Mouse (Mus musculus): ENCODE measurements at regions not wholly inside any gene's neighbourhood (a gene's known extent, or its start where the extent isn't known, plus 50 kb on each side); places are given as distances from the start of the nearest gene placed in this dataset.

- H3K9me3 ChIP-seq (replicated peaks; ENCODE audit: low read length) = no peaks in the 10 kb centered on the region
- DNase-seq (ENCODE audit: low spot score) (no peak), ATAC-seq (replicated peaks; ENCODE audit: low FRiP score, low read depth) (no peak)
- no peak overlapping the region for H3K4me3 ChIP-seq (replicated peaks; ENCODE audit: low read depth, low read length)
- H3K36me3 ChIP-seq (ENCODE audit: insufficient read depth, low read length) = no peaks in the 10 kb centered on the region
- TF ChIP-seq CTCF (IDR thresholded peaks at IDR 0.05; ENCODE audit: low read depth) = no peak
- H3K9ac ChIP-seq (ENCODE audit: low read depth, low read length) = no peak overlapping the region
- H3K27me3 ChIP-seq (ENCODE audit: insufficient read depth, low read length) = no peaks in the 10 kb centered on the region
- no peak overlapping the region for H3K4me2 ChIP-seq (ENCODE audit: low read length)
- WGBS = 94% methylated on average over 5 of the region's 5 CpGs
- no peaks in the 10 kb centered on the region for H3K4me1 ChIP-seq (replicated peaks; ENCODE audit: insufficient read depth, low read length)
- H3K27ac ChIP-seq = no peak overlapping the region
These were observed 1308.0 kb upstream of the A1bg start for GRCm38 (mm10) chr15:62230773-62231172.

DNA sequence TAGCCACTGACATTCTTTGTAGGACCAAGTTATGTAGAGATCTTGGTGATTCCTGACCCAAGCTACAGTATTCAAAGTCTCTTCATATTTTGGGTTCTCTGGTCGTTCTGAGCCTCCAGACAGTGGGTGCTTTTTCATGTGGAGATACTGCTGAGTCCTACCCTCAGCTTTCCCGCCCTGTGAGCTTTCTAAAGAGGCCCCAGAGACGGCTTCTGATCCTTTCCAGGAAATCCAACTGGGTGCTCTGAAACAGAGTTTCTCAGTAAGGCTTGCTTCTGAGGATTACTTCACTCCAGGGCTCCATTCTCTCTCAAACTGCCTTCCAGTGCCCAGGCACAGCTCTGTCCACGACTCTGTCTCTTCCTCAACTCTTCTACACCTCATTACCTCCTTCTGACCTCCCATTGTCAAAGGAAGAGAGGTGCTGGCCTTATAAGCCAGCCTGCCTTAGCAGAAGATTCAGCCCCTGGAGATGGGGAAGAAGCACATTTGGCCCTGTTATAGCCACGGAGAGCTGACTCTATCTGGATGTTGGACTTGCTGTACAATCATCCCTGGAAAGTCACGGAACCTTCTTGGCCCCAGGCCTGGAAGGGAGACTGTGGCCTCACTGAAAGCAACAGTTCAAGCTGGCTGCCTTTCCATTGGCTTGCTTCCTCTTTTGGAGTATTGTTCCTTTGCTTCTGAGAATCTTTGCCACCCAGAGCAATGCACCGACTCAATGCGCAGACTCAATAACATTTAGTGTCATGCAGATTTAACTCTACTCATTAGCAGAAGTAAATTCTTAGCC is 1306.9 kb upstream of the A1bg start:
- no peak for DNase-seq (ENCODE audit: low spot score)
- WGBS = 76% methylated on average over 8 of the region's 8 CpGs
- H3K9me3 ChIP-seq (replicated peaks; ENCODE audit: low read length) = no peaks in the 10 kb centered on the region

GRCm38 (mm10) chr15:62229023-62229422 is 1306.2 kb upstream of the A1bg start:
- H3K27ac ChIP-seq = no peak overlapping the region
- H3K4me2 ChIP-seq (ENCODE audit: low read length) = no peak overlapping the region

More for the DNA sequence above, 1306.9 kb upstream of the A1bg start:
- no peak for ATAC-seq (replicated peaks; ENCODE audit: low FRiP score, low read depth)
- no peak overlapping the region for H3K4me3 ChIP-seq (replicated peaks; ENCODE audit: low read depth, low read length)
- no peaks in the 10 kb centered on the region for H3K36me3 ChIP-seq (ENCODE audit: insufficient read depth, low read length)
- no peak overlapping the region for H3K9ac ChIP-seq (ENCODE audit: low read depth, low read length)
- H3K27ac ChIP-seq = no peak overlapping the region
- TF ChIP-seq CTCF (IDR thresholded peaks at IDR 0.05; ENCODE audit: low read depth) = no peak
- H3K4me1 ChIP-seq (replicated peaks; ENCODE audit: insufficient read depth, low read length) = no peaks in the 10 kb centered on the region
- no peak overlapping the region for H3K4me2 ChIP-seq (ENCODE audit: low read length)
- H3K27me3 ChIP-seq (ENCODE audit: insufficient read depth, low read length) = no peaks in the 10 kb centered on the region

GRCm38 (mm10) chr15:62224798-62225197 is 1302.0 kb upstream of the A1bg start:
- ATAC-seq (replicated peaks; ENCODE audit: low FRiP score, low read depth) = no peak
- Histone ChIP-seq H3K27ac (no peak overlapping the region), H3K27me3 (ENCODE audit: insufficient read depth, low read length) (no peaks in the 10 kb centered on the region), H3K36me3 (ENCODE audit: insufficient read depth, low read length) (no peaks in the 10 kb centered on the region), H3K4me1 (replicated peaks; ENCODE audit: insufficient read depth, low read length) (no peaks in the 10 kb centered on the region), H3K9ac (ENCODE audit: low read depth, low read length) (no peak overlapping the region), H3K4me3 (replicated peaks; ENCODE audit: low read depth, low read length) (no peak overlapping the region), H3K4me2 (ENCODE audit: low read length) (no peak overlapping the region), H3K9me3 (replicated peaks; ENCODE audit: low read length) (no peaks in the 10 kb centered on the region)
- no peak for TF ChIP-seq CTCF (IDR thresholded peaks at IDR 0.05; ENCODE audit: low read depth)
- no peak for DNase-seq (ENCODE audit: low spot score)

More at GRCm38 (mm10) chr15:62229023-62229422, 1306.2 kb upstream of the A1bg start:
- H3K36me3 ChIP-seq (ENCODE audit: insufficient read depth, low read length) = no peaks in the 10 kb centered on the region
- no peak for DNase-seq (ENCODE audit: low spot score)
- no peak overlapping the region for H3K9ac ChIP-seq (ENCODE audit: low read depth, low read length)
- no peak overlapping the region for H3K4me3 ChIP-seq (replicated peaks; ENCODE audit: low read depth, low read length)
- 92% methylated on average over 3 of the region's 3 CpGs for WGBS
- H3K9me3 ChIP-seq (replicated peaks; ENCODE audit: low read length) = no peaks in the 10 kb centered on the region
- no peaks in the 10 kb centered on the region for H3K27me3 ChIP-seq (ENCODE audit: insufficient read depth, low read length)
- H3K4me1 ChIP-seq (replicated peaks; ENCODE audit: insufficient read depth, low read length) = no peaks in the 10 kb centered on the region
- TF ChIP-seq CTCF (IDR thresholded peaks at IDR 0.05; ENCODE audit: low read depth) = no peak
- no peak for ATAC-seq (replicated peaks; ENCODE audit: low FRiP score, low read depth)

- 93% methylated on average over 3 of the region's 3 CpGs for WGBS
- Histone ChIP-seq H3K9ac (ENCODE audit: low read depth, low read length) (no peak overlapping the region), H3K9me3 (replicated peaks; ENCODE audit: low read length) (no peaks in the 10 kb centered on the region), H3K4me1 (replicated peaks; ENCODE audit: insufficient read depth, low read length) (no peaks in the 10 kb centered on the region), H3K36me3 (ENCODE audit: insufficient read depth, low read length) (no peaks in the 10 kb centered on the region), H3K27me3 (ENCODE audit: insufficient read depth, low read length) (no peaks in the 10 kb centered on the region), H3K27ac (no peak overlapping the region), H3K4me2 (ENCODE audit: low read length) (no peak overlapping the region), H3K4me3 (replicated peaks; ENCODE audit: low read depth, low read length) (no peak overlapping the region)
- TF ChIP-seq CTCF (IDR thresholded peaks at IDR 0.05; ENCODE audit: low read depth) = no peak
- ATAC-seq (replicated peaks; ENCODE audit: low FRiP score, low read depth) (no peak), DNase-seq (ENCODE audit: low spot score) (no peak)
These were observed 1301.4 kb upstream of the A1bg start for GRCm38 (mm10) chr15:62224191-62224590.

- no peak overlapping the region for H3K27ac ChIP-seq
- no peak overlapping the region for H3K4me3 ChIP-seq (replicated peaks; ENCODE audit: low read depth, low read length)
- H3K9me3 ChIP-seq (replicated peaks; ENCODE audit: low read length) = no peaks in the 10 kb centered on the region
- 70% methylated on average over 6 of the region's 6 CpGs for WGBS
- no peaks in the 10 kb centered on the region for H3K36me3 ChIP-seq (ENCODE audit: insufficient read depth, low read length)
- H3K27me3 ChIP-seq (ENCODE audit: insufficient read depth, low read length) = no peaks in the 10 kb centered on the region
- no peak for TF ChIP-seq CTCF (IDR thresholded peaks at IDR 0.05; ENCODE audit: low read depth)
- no peak for DNase-seq (ENCODE audit: low spot score)
- no peaks in the 10 kb centered on the region for H3K4me1 ChIP-seq (replicated peaks; ENCODE audit: insufficient read depth, low read length)
- H3K4me2 ChIP-seq (ENCODE audit: low read length) = no peak overlapping the region
- H3K9ac ChIP-seq (ENCODE audit: low read depth, low read length) = no peak overlapping the region
- ATAC-seq (replicated peaks; ENCODE audit: low FRiP score, low read depth) = no peak
These were observed 1300.5 kb upstream of the A1bg start for GRCm38 (mm10) chr15:62223156-62223840.
